Mouse (Mus musculus): ENCODE results near the gene Rhbdd2. TPM values are rescaled to one million over a fixed set of nuclear protein-coding genes. Genes with fewer than 3 reads are reported as not detected.

Gene Rhbdd2
- polyA plus RNA-seq, 1 experiment from 2014 or later, result 30.3 TPM

DNA sequence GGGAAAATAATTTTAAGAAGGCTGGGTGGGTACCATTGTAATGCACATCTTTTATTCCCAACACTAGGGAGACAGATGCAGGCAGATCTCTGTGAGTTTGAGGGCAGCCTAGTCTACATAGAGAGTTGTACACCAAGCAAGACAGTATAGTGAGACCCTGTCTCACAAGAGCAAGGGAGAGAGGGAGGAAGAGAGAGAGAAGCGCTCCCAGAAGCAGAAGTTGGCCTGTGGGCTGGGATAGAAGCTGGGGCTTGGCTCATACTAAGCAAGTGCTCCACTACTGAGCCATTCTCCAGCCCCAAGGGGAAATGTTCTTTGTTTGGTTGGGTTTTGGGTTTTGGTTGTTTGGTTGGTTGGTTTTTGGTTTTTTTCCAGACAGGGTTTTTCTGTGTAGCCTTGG lies 8.6 kb downstream of the Rhbdd2 start:
- no peak for ATAC-seq (replicated peaks; ENCODE audit: extremely low read depth, insufficient read depth, low FRiP score)

GRCm38 (mm10) chr5:135642686-135643551 lies 10.5 kb downstream of the Rhbdd2 start:
- ATAC-seq (replicated peaks; ENCODE audit: extremely low read depth, insufficient read depth, low FRiP score), result no peak
- 77% methylated on average over 10 of the region's 10 CpGs for WGBS
- H3K27me3 ChIP-seq (ENCODE audit: control insufficient read depth, insufficient read depth, low read length), result no peaks in the 10 kb centered on the region
- no peak overlapping the region for H3K9ac ChIP-seq (ENCODE audit: low read length)
- 0 out of 2 replicates have a peak, but pooled peaks cover 2% of the 10 kb centered on the region for H3K4me1 ChIP-seq (ENCODE audit: control insufficient read depth, insufficient read depth, low read length)
- H3K4me2 ChIP-seq (ENCODE audit: low read depth, low read length), result no peak overlapping the region
- H3K36me3 ChIP-seq (ENCODE audit: control insufficient read depth, insufficient read depth), result peaks cover 12% of the 10 kb centered on the region
- H3K4me3 ChIP-seq (ENCODE audit: low read length), result no peak overlapping the region
- no peaks in the 10 kb centered on the region for H3K9me3 ChIP-seq (replicated peaks; ENCODE audit: control insufficient read depth, low read length)
- no peak overlapping the region for H3K27ac ChIP-seq (ENCODE audit: low read length)

More for the DNA sequence above, 8.6 kb downstream of the Rhbdd2 start:
- Histone ChIP-seq H3K36me3 (ENCODE audit: control insufficient read depth, insufficient read depth) (peaks cover 20% of the 10 kb centered on the region), H3K27me3 (ENCODE audit: control insufficient read depth, insufficient read depth, low read length) (no peaks in the 10 kb centered on the region), H3K4me2 (ENCODE audit: low read depth, low read length) (no peak overlapping the region), H3K9ac (ENCODE audit: low read length) (no peak overlapping the region), H3K4me1 (ENCODE audit: control insufficient read depth, insufficient read depth, low read length) (0 out of 2 replicates have a peak, but pooled peaks cover 2% of the 10 kb centered on the region), H3K4me3 (ENCODE audit: low read length) (no peak overlapping the region), H3K9me3 (replicated peaks; ENCODE audit: control insufficient read depth, low read length) (no peaks in the 10 kb centered on the region), H3K27ac (ENCODE audit: low read length) (no peak overlapping the region)
- 77% methylated on average over 1 of the region's 1 CpGs for WGBS

- H3K4me2 ChIP-seq (ENCODE audit: low read depth, low read length), result no peak overlapping the region
- 0 out of 2 replicates have a peak, but pooled peaks cover 2% of the 10 kb centered on the region for H3K4me1 ChIP-seq (ENCODE audit: control insufficient read depth, insufficient read depth, low read length)
- no peaks in the 10 kb centered on the region for H3K27me3 ChIP-seq (ENCODE audit: control insufficient read depth, insufficient read depth, low read length)
- peaks cover 12% of the 10 kb centered on the region for H3K36me3 ChIP-seq (ENCODE audit: control insufficient read depth, insufficient read depth)
- no peak overlapping the region for H3K9ac ChIP-seq (ENCODE audit: low read length)
- no peak for ATAC-seq (replicated peaks; ENCODE audit: extremely low read depth, insufficient read depth, low FRiP score)
- no peak overlapping the region for H3K4me3 ChIP-seq (ENCODE audit: low read length)
- H3K27ac ChIP-seq (ENCODE audit: low read length), result no peak overlapping the region
- 89% methylated on average over 1 of the region's 1 CpGs for WGBS
- H3K9me3 ChIP-seq (replicated peaks; ENCODE audit: control insufficient read depth, low read length), result no peaks in the 10 kb centered on the region
Measured at GRCm38 (mm10) chr5:135643552-135643842, 11.1 kb downstream of the Rhbdd2 start.

GRCm38 (mm10) chr5:135643869-135644268 lies 11.5 kb downstream of the Rhbdd2 start:
- ATAC-seq (replicated peaks; ENCODE audit: extremely low read depth, insufficient read depth, low FRiP score), result no peak
- H3K4me2 ChIP-seq (ENCODE audit: low read depth, low read length), result no peak overlapping the region
- H3K4me1 ChIP-seq (ENCODE audit: control insufficient read depth, insufficient read depth, low read length), result 0 out of 2 replicates have a peak, but pooled peaks cover 2% of the 10 kb centered on the region
- no peak overlapping the region for H3K9ac ChIP-seq (ENCODE audit: low read length)
- 86% methylated on average over 8 of the region's 8 CpGs for WGBS
- no peaks in the 10 kb centered on the region for H3K27me3 ChIP-seq (ENCODE audit: control insufficient read depth, insufficient read depth, low read length)
- peaks cover 12% of the 10 kb centered on the region for H3K36me3 ChIP-seq (ENCODE audit: control insufficient read depth, insufficient read depth)
- no peak overlapping the region for H3K27ac ChIP-seq (ENCODE audit: low read length)
- H3K9me3 ChIP-seq (replicated peaks; ENCODE audit: control insufficient read depth, low read length), result no peaks in the 10 kb centered on the region
- no peak overlapping the region for H3K4me3 ChIP-seq (ENCODE audit: low read length)

- H3K36me3 ChIP-seq (ENCODE audit: control insufficient read depth, insufficient read depth), result peaks cover 7% of the 10 kb centered on the region
- H3K4me3 ChIP-seq (ENCODE audit: low read length), result no peak overlapping the region
- no peak overlapping the region for H3K9ac ChIP-seq (ENCODE audit: low read length)
- WGBS, result 69% methylated on average over 5 of the region's 5 CpGs
- no peak overlapping the region for H3K27ac ChIP-seq (ENCODE audit: low read length)
- no peak for ATAC-seq (replicated peaks; ENCODE audit: extremely low read depth, insufficient read depth, low FRiP score)
- H3K4me2 ChIP-seq (ENCODE audit: low read depth, low read length), result no peak overlapping the region
- no peaks in the 10 kb centered on the region for H3K4me1 ChIP-seq (ENCODE audit: control insufficient read depth, insufficient read depth, low read length)
- no peaks in the 10 kb centered on the region for H3K9me3 ChIP-seq (replicated peaks; ENCODE audit: control insufficient read depth, low read length)
- no peaks in the 10 kb centered on the region for H3K27me3 ChIP-seq (ENCODE audit: control insufficient read depth, insufficient read depth, low read length)
Measured at GRCm38 (mm10) chr5:135645330-135645729, 12.9 kb downstream of the Rhbdd2 start.

DNA sequence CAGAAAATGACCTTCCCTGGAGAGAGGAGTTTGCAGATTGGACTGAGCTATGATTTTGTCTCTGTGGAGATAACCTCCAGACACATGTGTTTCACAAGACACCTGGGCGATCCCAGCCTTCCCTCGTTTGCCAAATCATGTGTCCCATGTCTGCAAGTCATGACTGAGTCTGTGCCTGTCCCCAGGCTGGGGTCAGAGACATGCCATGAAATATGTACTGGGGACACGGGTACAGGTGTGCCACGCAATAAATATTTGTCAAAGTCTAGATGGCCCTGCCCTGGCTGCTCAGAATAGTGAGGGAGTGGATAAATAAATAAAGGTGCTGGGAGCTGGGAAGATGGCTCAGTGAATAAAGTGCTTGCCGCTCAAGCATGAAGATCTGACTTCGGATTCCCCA lies 13.6 kb downstream of the Rhbdd2 start:
- H3K9me3 ChIP-seq (replicated peaks; ENCODE audit: control insufficient read depth, low read length), result no peaks in the 10 kb centered on the region
- H3K36me3 ChIP-seq (ENCODE audit: control insufficient read depth, insufficient read depth), result peaks cover 6% of the 10 kb centered on the region
- H3K4me3 ChIP-seq (ENCODE audit: low read length), result no peak overlapping the region
- WGBS, result 78% methylated on average over 6 of the region's 6 CpGs
- H3K4me2 ChIP-seq (ENCODE audit: low read depth, low read length), result no peak overlapping the region
- no peak for ATAC-seq (replicated peaks; ENCODE audit: extremely low read depth, insufficient read depth, low FRiP score)
- H3K9ac ChIP-seq (ENCODE audit: low read length), result no peak overlapping the region
- H3K4me1 ChIP-seq (ENCODE audit: control insufficient read depth, insufficient read depth, low read length), result no peaks in the 10 kb centered on the region
- no peaks in the 10 kb centered on the region for H3K27me3 ChIP-seq (ENCODE audit: control insufficient read depth, insufficient read depth, low read length)
- no peak overlapping the region for H3K27ac ChIP-seq (ENCODE audit: low read length)

DNA sequence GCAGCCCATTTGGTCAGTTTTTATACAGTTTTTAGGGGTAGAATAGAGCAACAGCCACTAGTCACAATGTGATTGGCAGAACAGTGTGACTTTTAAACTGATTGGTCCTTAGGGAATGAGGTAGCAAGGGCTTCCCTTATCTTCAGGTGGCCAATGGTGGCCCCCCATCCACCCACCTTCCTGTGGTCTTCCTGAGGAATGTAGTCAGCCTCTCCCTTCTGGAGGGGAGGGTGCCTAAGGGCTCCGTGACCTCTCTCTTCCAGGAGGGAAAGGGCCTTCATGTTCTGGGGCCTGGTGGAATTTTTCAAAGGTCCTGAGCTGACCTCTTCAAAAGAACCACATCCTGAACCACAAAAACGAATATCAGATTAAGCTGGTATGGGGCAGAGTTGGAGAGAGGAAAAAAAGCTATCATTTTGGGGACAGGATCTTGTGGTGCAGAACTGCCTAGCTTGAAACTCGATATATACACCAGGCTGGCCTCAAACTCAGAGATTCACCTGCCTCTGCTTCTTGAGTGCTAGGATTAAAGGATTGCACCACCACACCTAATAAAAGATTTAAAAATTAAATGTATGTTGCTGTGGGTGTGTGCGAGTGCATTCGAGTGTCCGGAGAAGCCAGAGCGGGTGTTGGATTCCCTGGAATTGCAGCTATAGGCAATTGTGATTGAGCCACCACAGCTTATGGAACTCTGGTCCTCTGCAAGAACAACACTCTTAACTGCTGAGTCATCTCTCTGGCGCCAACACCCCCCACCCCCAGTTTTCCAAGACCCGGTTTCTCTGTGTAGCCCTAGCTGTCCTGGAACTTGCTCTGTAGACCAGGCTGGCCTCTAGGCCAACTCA lies 16.3 kb downstream of the Rhbdd2 start:
- WGBS, result 69% methylated on average over 9 of the region's 9 CpGs
- H3K4me3 ChIP-seq (ENCODE audit: low read length), result no peak overlapping the region
- H3K9me3 ChIP-seq (replicated peaks; ENCODE audit: control insufficient read depth, low read length), result no peaks in the 10 kb centered on the region
- H3K27me3 ChIP-seq (ENCODE audit: control insufficient read depth, insufficient read depth, low read length), result no peaks in the 10 kb centered on the region
- H3K4me1 ChIP-seq (ENCODE audit: control insufficient read depth, insufficient read depth, low read length), result no peaks in the 10 kb centered on the region
- H3K4me2 ChIP-seq (ENCODE audit: low read depth, low read length), result no peak overlapping the region
- H3K36me3 ChIP-seq (ENCODE audit: control insufficient read depth, insufficient read depth), result no peaks in the 10 kb centered on the region
- no peak for ATAC-seq (replicated peaks; ENCODE audit: extremely low read depth, insufficient read depth, low FRiP score)
- no peak overlapping the region for H3K27ac ChIP-seq (ENCODE audit: low read length)
- H3K9ac ChIP-seq (ENCODE audit: low read length), result no peak overlapping the region

GRCm38 (mm10) chr5:135649309-135649633 lies 16.9 kb downstream of the Rhbdd2 start:
- no peaks in the 10 kb centered on the region for H3K27me3 ChIP-seq (ENCODE audit: control insufficient read depth, insufficient read depth, low read length)
- no peaks in the 10 kb centered on the region for H3K4me1 ChIP-seq (ENCODE audit: control insufficient read depth, insufficient read depth, low read length)
- H3K36me3 ChIP-seq (ENCODE audit: control insufficient read depth, insufficient read depth), result no peaks in the 10 kb centered on the region
- no peak overlapping the region for H3K4me3 ChIP-seq (ENCODE audit: low read length)
- no peak for ATAC-seq (replicated peaks; ENCODE audit: extremely low read depth, insufficient read depth, low FRiP score)
- no peak overlapping the region for H3K9ac ChIP-seq (ENCODE audit: low read length)
- H3K9me3 ChIP-seq (replicated peaks; ENCODE audit: control insufficient read depth, low read length), result no peaks in the 10 kb centered on the region
- H3K27ac ChIP-seq (ENCODE audit: low read length), result no peak overlapping the region
- no peak overlapping the region for H3K4me2 ChIP-seq (ENCODE audit: low read depth, low read length)
- 89% methylated on average over 1 of the region's 1 CpGs for WGBS

DNA sequence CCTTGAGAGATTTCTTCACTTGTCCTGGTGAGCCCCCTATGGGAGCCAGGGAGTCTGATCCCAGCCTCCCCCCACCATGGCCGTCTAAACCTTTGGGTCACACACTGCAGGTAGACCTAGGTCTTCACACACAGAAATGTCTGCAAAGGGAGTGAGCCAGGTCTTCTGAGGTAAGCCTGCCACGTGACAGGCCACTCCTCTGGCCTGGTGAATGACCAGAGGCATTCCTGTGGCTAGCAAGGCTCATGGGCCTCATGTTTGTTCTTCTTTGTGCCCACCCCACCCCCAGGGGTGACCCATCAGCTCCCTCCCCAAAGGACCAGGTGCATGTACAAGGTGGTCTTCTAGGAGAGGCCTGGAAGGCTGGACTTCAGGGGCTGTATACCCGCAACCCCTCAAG lies 19.1 kb downstream of the Rhbdd2 start:
- Histone ChIP-seq H3K9me3 (replicated peaks; ENCODE audit: control insufficient read depth, low read length) (0 out of 2 replicates have a peak, but pooled peaks cover 3% of the 10 kb centered on the region), H3K4me2 (ENCODE audit: low read depth, low read length) (no peak overlapping the region), H3K27ac (ENCODE audit: low read length) (no peak overlapping the region), H3K27me3 (ENCODE audit: control insufficient read depth, insufficient read depth, low read length) (no peaks in the 10 kb centered on the region), H3K36me3 (ENCODE audit: control insufficient read depth, insufficient read depth) (no peaks in the 10 kb centered on the region), H3K4me3 (ENCODE audit: low read length) (no peak overlapping the region), H3K4me1 (ENCODE audit: control insufficient read depth, insufficient read depth, low read length) (no peaks in the 10 kb centered on the region), H3K9ac (ENCODE audit: low read length) (no peak overlapping the region)
- WGBS, result 81% methylated on average over 3 of the region's 3 CpGs
- no peak for ATAC-seq (replicated peaks; ENCODE audit: extremely low read depth, insufficient read depth, low FRiP score)
